Mouse (Mus musculus) intestine, postnatal 0 days (tissue): ENCODE results near the gene Phc2. TPM values are rescaled to one million over a fixed set of nuclear protein-coding genes. Genes with fewer than 3 reads are reported as not detected.

Experiments
- ATAC-seq: fragments of 200-750 bp; cut with Nextera tagmentation; 2 replicates; pipeline ENCODE4 v1.8.0; 2017; ENCODE audit warnings: mild to moderate bottlenecking, moderate TSS enrichment, moderate library complexity
- H3K27ac ChIP-seq: fragments of 300-500 bp; sonication (generic); 2 replicates; pipeline ENCODE4 v1.5.1; 2014; ENCODE audit warnings: mild to moderate bottlenecking, low read depth, low read length, moderate library complexity
- H3K27me3 ChIP-seq: fragments of 300-500 bp; sonication (generic); replicated peaks from 2 replicates; pipeline ENCODE4 v1.6.1; 2014; ENCODE audit warnings: low read length, mixed read lengths; ENCODE audit not compliant: control insufficient read depth, insufficient read depth
- H3K36me3 ChIP-seq: fragments of 300-500 bp; sonication (generic); 2 replicates; pipeline ENCODE4 v1.6.1; 2014; ENCODE audit warnings: mild to moderate bottlenecking, moderate library complexity; ENCODE audit not compliant: control insufficient read depth, insufficient read depth
- H3K4me1 ChIP-seq: fragments of 300-500 bp; sonication (generic); replicated peaks from 2 replicates; pipeline ENCODE4 v1.6.1; 2014; ENCODE audit warnings: antibody characterized with exemption, low read length, mixed read lengths; ENCODE audit not compliant: control insufficient read depth, insufficient read depth
- H3K4me2 ChIP-seq: fragments of 300-500 bp; sonication (generic); replicated peaks from 2 replicates; pipeline ENCODE4 v1.6.1; 2014; ENCODE audit warnings: low read depth, mild to moderate bottlenecking, moderate library complexity
- H3K4me3 ChIP-seq: fragments of 300-500 bp; sonication (generic); 2 replicates; pipeline ENCODE4 v1.5.1; 2014; ENCODE audit warnings: low read depth, low read length
- H3K9ac ChIP-seq: fragments of 300-500 bp; sonication (generic); 2 replicates; pipeline ENCODE4 v1.6.1; 2014; ENCODE audit warnings: mild to moderate bottlenecking, low read depth, low read length
- H3K9me3 ChIP-seq: fragments of 300-500 bp; sonication (generic); 2 replicates; pipeline ENCODE4 v1.6.1; 2016; ENCODE audit warnings: mixed run types; ENCODE audit not compliant: control insufficient read depth
- CTCF ChIP-seq: sonication (generic); IDR thresholded peaks from 2 replicates; pipeline ENCODE4 v1.5.1; 2016; ENCODE audit warnings: low read depth, mild to moderate bottlenecking, control low read depth, antibody characterized with exemption, moderate library complexity
- WGBS: fragments of 180-500 bp; shearing (Covaris S2); extraction: QIAGEN DNeasy Blood & Tissue Kit; methylation state at CpG from one replicate; pipeline ENCODE4 v1.1.7; 2014; 5-methylcytosine and 5-hydroxymethylcytosine counted together
- polyA plus RNA-seq: library from polyadenylated mRNA; unstranded; fragments of >200 nt; fragmentation: Nextera tagmentation; extraction: Ambion mirVana; gene quantifications from 2 replicates; pipeline ENCODE4 v1.2.1, GENCODE M21; 2015

Gene Phc2
- polyA plus RNA-seq, 1 experiment from 2014 or later: 25.4 TPM

DNA sequence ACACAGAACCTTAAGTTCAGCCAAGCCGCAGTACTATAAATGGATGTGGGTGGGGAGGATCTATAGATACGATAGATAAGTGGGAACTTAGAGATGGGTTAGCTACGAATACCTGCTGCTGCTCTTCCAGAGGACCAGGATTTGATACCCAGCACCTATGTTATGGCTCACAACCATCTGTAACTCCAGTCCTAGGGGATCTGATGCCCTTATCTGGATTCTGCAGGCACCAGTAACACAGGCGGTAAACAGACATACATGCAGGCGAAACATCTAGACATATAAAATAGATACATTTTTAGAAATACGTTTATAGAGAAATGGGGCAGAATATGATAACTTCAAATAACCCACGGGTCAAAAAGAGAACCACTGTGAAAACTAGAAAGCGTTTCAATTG, 33.4 kb upstream of the Phc2 start:
- no peak overlapping the region for H3K4me2 ChIP-seq

GRCm38 (mm10) chr4:128635451-128635850, 19.1 kb upstream of the Phc2 start:
- Histone ChIP-seq H3K9ac (no peak overlapping the region), H3K4me3 (no peak overlapping the region), H3K36me3 (no peaks in the 10 kb centered on the region), H3K4me2 (no peak overlapping the region), H3K4me1 (peaks cover 12% of the 10 kb centered on the region; the same call in 1 of the 2 replicates), H3K27me3 (no peaks in the 10 kb centered on the region), H3K27ac (no peak overlapping the region), H3K9me3 (no peaks in the 10 kb centered on the region)
- no peak for TF ChIP-seq CTCF
- no peak for ATAC-seq
- 48% methylated on average over 7 of the region's 7 CpGs for WGBS

More for the DNA sequence above, 33.4 kb upstream of the Phc2 start:
- H3K9me3 ChIP-seq: no peaks in the 10 kb centered on the region
- H3K27ac ChIP-seq: no peak overlapping the region
- no peak for ATAC-seq
- no peaks in the 10 kb centered on the region for H3K27me3 ChIP-seq
- H3K4me3 ChIP-seq: no peak overlapping the region
- WGBS: 82% methylated on average over 8 of the region's 8 CpGs
- no peak for TF ChIP-seq CTCF
- no peak overlapping the region for H3K9ac ChIP-seq
- H3K4me1 ChIP-seq: no peaks in the 10 kb centered on the region
- no peaks in the 10 kb centered on the region for H3K36me3 ChIP-seq

- WGBS: 46% methylated on average over 10 of the region's 10 CpGs
- no peak overlapping the region for H3K9ac ChIP-seq
- TF ChIP-seq CTCF: 0 out of 2 replicates have a peak, but pooled peaks have one; percentile 15
- ATAC-seq: no peak
- no peaks in the 10 kb centered on the region for H3K9me3 ChIP-seq
- no peak overlapping the region for H3K4me2 ChIP-seq
- H3K27ac ChIP-seq: no peak overlapping the region
- no peaks in the 10 kb centered on the region for H3K27me3 ChIP-seq
- no peak overlapping the region for H3K4me3 ChIP-seq
- peaks cover 12% of the 10 kb centered on the region; the same call in 1 of the 2 replicates for H3K4me1 ChIP-seq
- H3K36me3 ChIP-seq: no peaks in the 10 kb centered on the region
Observed at GRCm38 (mm10) chr4:128635894-128636585, 18.5 kb upstream of the Phc2 start.

GRCm38 (mm10) chr4:128637250-128637649, 17.3 kb upstream of the Phc2 start:
- H3K4me1 ChIP-seq: peaks cover 12% of the 10 kb centered on the region; the same call in 1 of the 2 replicates
- H3K4me3 ChIP-seq: no peak overlapping the region
- no peak overlapping the region for H3K4me2 ChIP-seq
- no peak overlapping the region for H3K9ac ChIP-seq
- no peaks in the 10 kb centered on the region for H3K36me3 ChIP-seq
- no peak overlapping the region; the same call in 1 of the 2 replicates for H3K27ac ChIP-seq
- 38% methylated on average over 11 of the region's 11 CpGs for WGBS
- no peaks in the 10 kb centered on the region for H3K27me3 ChIP-seq
- TF ChIP-seq CTCF: no peak
- no peaks in the 10 kb centered on the region for H3K9me3 ChIP-seq
- no peak for ATAC-seq

GRCm38 (mm10) chr4:128638265-128638923, 16.1 kb upstream of the Phc2 start:
- H3K27me3 ChIP-seq: no peaks in the 10 kb centered on the region
- H3K9me3 ChIP-seq: no peaks in the 10 kb centered on the region
- no peak overlapping the region for H3K4me3 ChIP-seq
- H3K27ac ChIP-seq: no peak overlapping the region
- TF ChIP-seq CTCF: no peak
- ATAC-seq: no peak
- no peak overlapping the region for H3K4me2 ChIP-seq
- H3K9ac ChIP-seq: no peak overlapping the region
- WGBS: 77% methylated on average over 18 of the region's 18 CpGs
- no peaks in the 10 kb centered on the region for H3K36me3 ChIP-seq
- peaks cover 12% of the 10 kb centered on the region; the same call in 1 of the 2 replicates for H3K4me1 ChIP-seq
